ENCODE assay signal across 26 mouse cellular contexts in genomic region chr13:21177657-21178056, GRCm38 (mm10). TPM values are rescaled to one million over a fixed set of nuclear protein-coding genes. Genes with fewer than 3 reads are reported as not detected.
DNase-seq lines count a peak whose midpoint lies in the region; ATAC-seq and TF ChIP-seq lines count a peak whose summit lies in the region.
"Had no signal": no experiment of that assay in that cellular context is flagged by ENCODE, and none has a peak within 500 bp of the region (broad histone marks: within the 10 kb centered on the region; RNA-seq: fewer than 3 reads in every experiment).

No protein-coding gene starts in this region.

- peaks cover 11% of the 10 kb centered on the region for H3K36me3 ChIP-seq in embryonic facial prominence, embryonic 14.5 days (ENCODE audit: control insufficient read depth, insufficient read depth, low read length)
- no peaks in the 10 kb centered on the region for H3K36me3 ChIP-seq in stomach, embryonic 16.5 days (ENCODE audit: control insufficient read depth, insufficient read depth, low read length)

- H3K4me2 ChIP-seq in embryonic facial prominence, embryonic 14.5 days (ENCODE audit: low read depth, low read length), result no peak overlapping the region
- H3K4me2 ChIP-seq in stomach, embryonic 16.5 days (ENCODE audit: low read depth, low read length), result no peak overlapping the region
- H3K4me2 ChIP-seq: hindbrain, embryonic 14.5 days; lung, embryonic 15.5 days had no signal

- peaks cover 16% of the 10 kb centered on the region for H3K4me1 ChIP-seq in embryonic facial prominence, embryonic 14.5 days (ENCODE audit: control insufficient read depth, insufficient read depth, low read length)
- H3K4me1 ChIP-seq in stomach, embryonic 16.5 days (ENCODE audit: control insufficient read depth, insufficient read depth, low read length), result peaks cover 21% of the 10 kb centered on the region

- H3K9me3 ChIP-seq in embryonic facial prominence, embryonic 14.5 days (ENCODE audit: control insufficient read depth, low read length), result no peaks in the 10 kb centered on the region
- H3K9me3 ChIP-seq in stomach, embryonic 16.5 days (replicated peaks; ENCODE audit: control insufficient read depth, low read length), result no peaks in the 10 kb centered on the region
- H3K9me3 ChIP-seq: G1E; heart, embryonic 10.5 days; lung, embryonic 15.5 days; megakaryocyte, embryonic 14.5 days had no signal

- TF ChIP-seq CTCF in layer of hippocampus, adult 2 months (conservative IDR thresholded peaks at IDR 0.05), result 0 out of 2 replicates have a peak, but pooled peaks have one; percentile 9

- 46% methylated on average over 5 of the region's 5 CpGs for WGBS in embryonic facial prominence, embryonic 14.5 days
- 54% methylated on average over 5 of the region's 5 CpGs for WGBS in stomach, embryonic 16.5 days

- no peak overlapping the region for H3K4me3 ChIP-seq in layer of hippocampus, adult 2 months
- H3K4me3 ChIP-seq in embryonic facial prominence, embryonic 14.5 days (ENCODE audit: low read depth, low read length), result no peak overlapping the region
- H3K4me3 ChIP-seq in stomach, embryonic 16.5 days (replicated peaks; ENCODE audit: low read length), result no peak overlapping the region
- H3K4me3 ChIP-seq: lung, embryonic 15.5 days; megakaryocyte, embryonic 14.5 days had no signal

- no peak overlapping the region for H3K9ac ChIP-seq in embryonic facial prominence, embryonic 14.5 days (ENCODE audit: low read depth, low read length)
- H3K9ac ChIP-seq in stomach, embryonic 16.5 days (ENCODE audit: low read length), result no peak overlapping the region
- H3K9ac ChIP-seq: hindbrain, embryonic 14.5 days; lung, embryonic 15.5 days had no signal

- no peak for DNase-seq in layer of hippocampus, adult 2 months (ENCODE audit: low spot score in 2 of 2)
- DNase-seq in layer of hippocampus, postnatal 14 days (ENCODE audit: low spot score in 2 of 2), result no peak
- DNase-seq in R1 (ENCODE audit: low read depth, low spot score), result peak; percentile 62
- DNase-seq in embryonic facial prominence, embryonic 14.5 days (ENCODE audit: low spot score), result peak; percentile 39
- no peak for DNase-seq in c-Kit-positive CD71-positive TER-119-positive erythroid progenitor cells, embryonic 14.5 days (ENCODE audit: low spot score)
- DNase-seq in thymus, postnatal 25 days, result no peak
- DNase-seq: adrenal gland, adult 2 months; cerebellum, adult 11 months; cerebellum, postnatal 36 days; gastrocnemius, postnatal 36 days; heart, postnatal 10 days; kidney, adult 2 months; left cerebral cortex, postnatal 4 days; right cerebral cortex, postnatal 25 days; thymus, postnatal 4 days had no signal

- H3K27ac ChIP-seq in layer of hippocampus, adult 2 months, result no peak overlapping the region
- no peak overlapping the region for H3K27ac ChIP-seq in embryonic facial prominence, embryonic 14.5 days (replicated peaks; ENCODE audit: low read depth, low read length)
- peak overlapping the region; percentile 97 for H3K27ac ChIP-seq in stomach, embryonic 16.5 days (ENCODE audit: low read length)
- H3K27ac ChIP-seq: hindbrain, embryonic 14.5 days; lung, embryonic 15.5 days had no signal

- no peaks in the 10 kb centered on the region for H3K27me3 ChIP-seq in embryonic facial prominence, embryonic 14.5 days (replicated peaks; ENCODE audit: control insufficient read depth, insufficient read depth, low read length)
- no peaks in the 10 kb centered on the region for H3K27me3 ChIP-seq in stomach, embryonic 16.5 days (ENCODE audit: control insufficient read depth, insufficient read depth, low read length)
- H3K27me3 ChIP-seq: lung, embryonic 15.5 days; megakaryocyte, embryonic 14.5 days had no signal

- no peak for ATAC-seq in embryonic facial prominence, embryonic 14.5 days (ENCODE audit: low read depth)
- peak; percentile 21; the same call in 1 of the 2 replicates for ATAC-seq in stomach, embryonic 16.5 days (ENCODE audit: insufficient read depth, low FRiP score)
- ATAC-seq: forebrain, embryonic 14.5 days had no signal

RNA-seq across cellular contexts. Expression of gene Trim27, which starts 1.6 kb away (rescaled TPM):
- total RNA-seq in layer of hippocampus, adult 2 months (2021), result 10 to 100 TPM; 38.7 to 39.9 TPM
- 10 to 100 TPM; 35.5 to 40.3 TPM for total RNA-seq in layer of hippocampus, postnatal 14 days (2021)
- 111 and 127 TPM in 2 replicates for polyA plus RNA-seq in embryonic facial prominence, embryonic 14.5 days (2014; fragmentation: Nextera tagmentation; extraction: Ambion mirVana)
- 84.2 and 84.3 TPM in 2 replicates for polyA plus RNA-seq in stomach, embryonic 16.5 days (2015; fragmentation: Nextera tagmentation; extraction: Ambion mirVana)

RNA-seq across cellular contexts. Expression of gene Olfr1368, which starts 32.0 kb away (rescaled TPM):
- not detected for total RNA-seq in layer of hippocampus, adult 2 months (2021)
- not detected for total RNA-seq in layer of hippocampus, postnatal 14 days (2021)
- not detected in 2 replicates for polyA plus RNA-seq in embryonic facial prominence, embryonic 14.5 days (2014; fragmentation: Nextera tagmentation; extraction: Ambion mirVana)
- polyA plus RNA-seq in stomach, embryonic 16.5 days (2015; fragmentation: Nextera tagmentation; extraction: Ambion mirVana), result not detected in 2 replicates
- total RNA-seq: adrenal gland, adult 2 months; gastrocnemius, postnatal 36 days; heart, postnatal 10 days; layer of hippocampus, adult 18-20 months; left cerebral cortex, adult 18-20 months; left cerebral cortex, postnatal 4 days; liver, adult 2 months; midbrain, postnatal 0 days had no signal
- polyA plus RNA-seq: adrenal gland, adult 2 months; forebrain, embryonic 14.5 days; G1E; heart, embryonic 10.5 days; hindbrain, embryonic 14.5 days; kidney, adult 2 months; liver, adult 2 months; lung, embryonic 15.5 days; midbrain, postnatal 0 days had no signal

RNA-seq across cellular contexts. Expression of gene Olfr263, which starts 48.2 kb away (rescaled TPM):
- total RNA-seq in layer of hippocampus, adult 2 months (2021), result not detected
- not detected for total RNA-seq in layer of hippocampus, postnatal 14 days (2021)
- polyA plus RNA-seq in embryonic facial prominence, embryonic 14.5 days (2014; fragmentation: Nextera tagmentation; extraction: Ambion mirVana), result 0.18 TPM in 1 of 2 replicates, not detected in the other
- not detected in 2 replicates for polyA plus RNA-seq in stomach, embryonic 16.5 days (2015; fragmentation: Nextera tagmentation; extraction: Ambion mirVana)
- total RNA-seq: adrenal gland, adult 2 months; gastrocnemius, postnatal 36 days; heart, postnatal 10 days; layer of hippocampus, adult 18-20 months; left cerebral cortex, adult 18-20 months; left cerebral cortex, postnatal 4 days; liver, adult 2 months; midbrain, postnatal 0 days had no signal
- polyA plus RNA-seq: adrenal gland, adult 2 months; forebrain, embryonic 14.5 days; G1E; heart, embryonic 10.5 days; hindbrain, embryonic 14.5 days; kidney, adult 2 months; liver, adult 2 months; lung, embryonic 15.5 days; midbrain, postnatal 0 days had no signal

Comparison
In these comparisons a context has a peak if more than half of its experiments do, and no peak if none do; other contexts are left out.
1. DNase-seq: peak in R1 (single experiment) and embryonic facial prominence, embryonic 14.5 days (single experiment); none in layer of hippocampus, adult 2 months (0 of 2), layer of hippocampus, postnatal 14 days (0 of 2), c-Kit-positive CD71-positive TER-119-positive erythroid progenitor cells, embryonic 14.5 days (single experiment) and thymus, postnatal 25 days (single experiment).